Comparison of ENCODE assay signal across 21 mouse cellular contexts in the genomic region with DNA sequence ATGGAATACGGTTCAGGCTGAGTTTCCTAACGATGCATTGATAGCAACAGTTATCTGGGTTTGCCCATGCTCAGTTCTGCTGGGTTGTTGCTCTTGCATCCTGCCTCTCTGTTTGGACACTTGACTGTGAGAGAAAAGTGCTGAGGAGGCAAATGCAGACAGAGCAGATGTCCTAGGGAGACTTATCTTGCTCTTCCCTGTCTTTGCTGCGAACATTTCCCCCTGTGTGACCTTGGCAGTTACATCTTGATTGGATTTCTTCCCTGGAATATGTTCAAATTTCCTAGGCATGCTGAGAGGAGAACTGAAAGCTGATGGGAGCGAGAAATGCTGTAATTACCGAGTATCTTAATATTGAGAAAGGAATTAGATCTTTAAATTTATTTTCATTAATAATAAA.
DNase-seq lines count a peak whose midpoint lies in the region; ATAC-seq lines count a peak whose summit lies in the region.
"Had no signal": no experiment of that assay in that cellular context is flagged by ENCODE, and none has a peak within 500 bp of the region (broad histone marks: within the 10 kb centered on the region; RNA-seq: fewer than 3 reads in every experiment).

No protein-coding gene starts in this region.

- H3K36me3 ChIP-seq in midbrain, embryonic 14.5 days (ENCODE audit: control insufficient read depth, insufficient read depth, low read length), result no peaks in the 10 kb centered on the region
- no peaks in the 10 kb centered on the region for H3K36me3 ChIP-seq in midbrain, embryonic 10.5 days
- no peaks in the 10 kb centered on the region for H3K36me3 ChIP-seq in limb, embryonic 10.5 days
- H3K36me3 ChIP-seq: embryonic facial prominence, embryonic 15.5 days; heart, embryonic 15.5 days; liver, embryonic 15.5 days; neural tube, embryonic 13.5 days had no signal

- ATAC-seq in midbrain, embryonic 14.5 days (ENCODE audit: low FRiP score, low TSS enrichment), result no peak
- ATAC-seq: inflammation-experienced regulatory T-cells, adult 6 months; lung, postnatal 0 days had no signal

- peaks cover 3% of the 10 kb centered on the region; the same call in 1 of the 2 replicates for H3K4me1 ChIP-seq in midbrain, embryonic 14.5 days (ENCODE audit: control insufficient read depth, insufficient read depth, low read length)
- no peaks in the 10 kb centered on the region for H3K4me1 ChIP-seq in midbrain, embryonic 10.5 days
- 0 out of 2 replicates have a peak, but pooled peaks cover 3% of the 10 kb centered on the region for H3K4me1 ChIP-seq in limb, embryonic 10.5 days
- H3K4me1 ChIP-seq: heart, embryonic 15.5 days; liver, embryonic 15.5 days had no signal

- H3K4me2 ChIP-seq in midbrain, embryonic 14.5 days (ENCODE audit: low read length), result no peak overlapping the region
- H3K4me2 ChIP-seq: embryonic facial prominence, embryonic 15.5 days; heart, embryonic 15.5 days; liver, embryonic 15.5 days; neural tube, embryonic 13.5 days had no signal

- H3K27ac ChIP-seq in midbrain, embryonic 14.5 days (replicated peaks; ENCODE audit: low read depth, low read length), result no peak overlapping the region
- H3K27ac ChIP-seq in midbrain, embryonic 10.5 days (replicated peaks), result no peak overlapping the region
- H3K27ac ChIP-seq in limb, embryonic 10.5 days, result no peak overlapping the region
- H3K27ac ChIP-seq: embryonic facial prominence, embryonic 15.5 days; heart, embryonic 15.5 days; liver, embryonic 15.5 days; macrophage; neural tube, embryonic 13.5 days had no signal

- H3K4me3 ChIP-seq in midbrain, embryonic 14.5 days (replicated peaks; ENCODE audit: low read depth, low read length), result no peak overlapping the region
- H3K4me3 ChIP-seq in midbrain, embryonic 10.5 days, result no peak overlapping the region
- H3K4me3 ChIP-seq in limb, embryonic 10.5 days, result no peak overlapping the region
- H3K4me3 ChIP-seq: embryonic facial prominence, embryonic 15.5 days; heart, embryonic 15.5 days; liver, embryonic 15.5 days; neural tube, embryonic 13.5 days had no signal

- DNase-seq in cerebellum, adult 9-10 months, result peak; percentile 3
- no peak for DNase-seq in cerebellum, adult 11-12 months
- DNase-seq in heart, adult 11 months, result peak; percentile 48
- DNase-seq in heart, postnatal 10 days, result no peak
- DNase-seq in midbrain, embryonic 14.5 days, result peak; percentile 23
- DNase-seq in midbrain, embryonic 10.5 days (ENCODE audit: low spot score), result no peak
- DNase-seq in brain, adult 2 months (ENCODE audit: low read depth, low spot score), result peak; percentile 38
- DNase-seq in limb, embryonic 10.5 days (ENCODE audit: low spot score), result no peak
- DNase-seq: adrenal gland, postnatal 14 days; cerebellum, adult 11 months; heart, postnatal 4 days; kidney, adult 18-20 months; kidney, postnatal 4 days; thymus, adult 2 months had no signal

- WGBS in midbrain, embryonic 14.5 days, result 74% methylated on average over 5 of the region's 5 CpGs
- WGBS in midbrain, embryonic 10.5 days, result 86% methylated on average over 5 of the region's 5 CpGs
- 87% methylated on average over 5 of the region's 5 CpGs for WGBS in limb, embryonic 10.5 days

- no peak overlapping the region for H3K9ac ChIP-seq in midbrain, embryonic 14.5 days (replicated peaks; ENCODE audit: low read length)
- H3K9ac ChIP-seq: embryonic facial prominence, embryonic 15.5 days; heart, embryonic 15.5 days; liver, embryonic 15.5 days; neural tube, embryonic 13.5 days had no signal

- H3K9me3 ChIP-seq in midbrain, embryonic 14.5 days (ENCODE audit: control insufficient read depth, low read length), result no peaks in the 10 kb centered on the region
- H3K9me3 ChIP-seq in midbrain, embryonic 10.5 days (replicated peaks), result no peaks in the 10 kb centered on the region
- H3K9me3 ChIP-seq in limb, embryonic 10.5 days (replicated peaks), result no peaks in the 10 kb centered on the region
- H3K9me3 ChIP-seq: embryonic facial prominence, embryonic 15.5 days; heart, embryonic 15.5 days; liver, embryonic 15.5 days; neural tube, embryonic 13.5 days had no signal

- no peaks in the 10 kb centered on the region for H3K27me3 ChIP-seq in midbrain, embryonic 14.5 days (ENCODE audit: control insufficient read depth, insufficient read depth, low read length)
- no peaks in the 10 kb centered on the region for H3K27me3 ChIP-seq in midbrain, embryonic 10.5 days (ENCODE audit: low read depth, poor library complexity, severe bottlenecking)
- no peaks in the 10 kb centered on the region for H3K27me3 ChIP-seq in limb, embryonic 10.5 days (ENCODE audit: low read depth, poor library complexity, severe bottlenecking)
- H3K27me3 ChIP-seq: embryonic facial prominence, embryonic 15.5 days; heart, embryonic 15.5 days; liver, embryonic 15.5 days; neural tube, embryonic 13.5 days had no signal

- intact Hi-C loops in heart, postnatal 10 days (cut with DNase I), result no loop called here

Comparison
In these comparisons a context has a peak if more than half of its experiments do, and no peak if none do; other contexts are left out.
1. DNase-seq: peak in cerebellum, adult 9-10 months (single experiment), heart, adult 11 months (single experiment), midbrain, embryonic 14.5 days (single experiment) and brain, adult 2 months (single experiment); none in cerebellum, adult 11-12 months (single experiment), heart, postnatal 10 days (0 of 2), midbrain, embryonic 10.5 days (single experiment) and limb, embryonic 10.5 days (single experiment).